Mouse (Mus musculus) forebrain, embryonic 16.5 days (tissue): ENCODE data around the gene Krtap27-1. TPM values are rescaled to one million over a fixed set of nuclear protein-coding genes. Genes with fewer than 3 reads are reported as not detected.

Experiments used
- ATAC-seq: fragments of 200-750 bp; cut with Nextera tagmentation; 2 replicates; pipeline ENCODE4 v1.8.0; 2017; ENCODE audit warnings: mild to moderate bottlenecking, moderate library complexity
- H3K27ac ChIP-seq: fragments of 300-500 bp; sonication (generic); 2 replicates; pipeline ENCODE4 v1.5.1; 2014; ENCODE audit warnings: low read length, control low read depth
- H3K27me3 ChIP-seq: fragments of 300-500 bp; sonication (generic); replicated peaks from 2 replicates; pipeline ENCODE4 v1.6.1; 2014; ENCODE audit warnings: low read length; ENCODE audit not compliant: control insufficient read depth, insufficient read depth
- H3K36me3 ChIP-seq: fragments of 300-500 bp; sonication (generic); 2 replicates; pipeline ENCODE4 v1.6.1; 2014; ENCODE audit not compliant: control insufficient read depth, insufficient read depth
- H3K4me1 ChIP-seq: fragments of 300-500 bp; sonication (generic); replicated peaks from 2 replicates; pipeline ENCODE4 v1.6.1; 2014; ENCODE audit warnings: low read length; ENCODE audit not compliant: control insufficient read depth, insufficient read depth
- H3K4me2 ChIP-seq: fragments of 300-500 bp; sonication (generic); 2 replicates; pipeline ENCODE4 v1.6.1; 2014; ENCODE audit warnings: mild to moderate bottlenecking, low read length, control low read depth
- H3K4me3 ChIP-seq: fragments of 300-500 bp; sonication (generic); replicated peaks from 2 replicates; pipeline ENCODE4 v1.5.1; 2014; ENCODE audit warnings: mild to moderate bottlenecking, low read length, control low read depth
- H3K9ac ChIP-seq: fragments of 300-500 bp; sonication (generic); replicated peaks from 2 replicates; pipeline ENCODE4 v1.6.1; 2014; ENCODE audit warnings: low read depth, low read length, control low read depth
- H3K9me3 ChIP-seq: fragments of 300-500 bp; sonication (generic); 2 replicates; pipeline ENCODE4 v1.6.1; 2016; ENCODE audit warnings: low read length; ENCODE audit not compliant: control insufficient read depth
- WGBS: fragments of 180-500 bp; shearing (Covaris S2); extraction: QIAGEN DNeasy Blood & Tissue Kit; methylation state at CpG from one replicate; pipeline ENCODE4 v1.1.7; 2014; 5-methylcytosine and 5-hydroxymethylcytosine counted together
- polyA plus RNA-seq: library from polyadenylated mRNA; unstranded; fragments of >200 nt; fragmentation: Nextera tagmentation; extraction: Ambion mirVana; gene quantifications from 2 replicates; pipeline ENCODE4 v1.2.1, GENCODE M21; 2015

The Krtap27-1 gene
- polyA plus RNA-seq, 1 experiment from 2014 or later = not detected

DNA sequence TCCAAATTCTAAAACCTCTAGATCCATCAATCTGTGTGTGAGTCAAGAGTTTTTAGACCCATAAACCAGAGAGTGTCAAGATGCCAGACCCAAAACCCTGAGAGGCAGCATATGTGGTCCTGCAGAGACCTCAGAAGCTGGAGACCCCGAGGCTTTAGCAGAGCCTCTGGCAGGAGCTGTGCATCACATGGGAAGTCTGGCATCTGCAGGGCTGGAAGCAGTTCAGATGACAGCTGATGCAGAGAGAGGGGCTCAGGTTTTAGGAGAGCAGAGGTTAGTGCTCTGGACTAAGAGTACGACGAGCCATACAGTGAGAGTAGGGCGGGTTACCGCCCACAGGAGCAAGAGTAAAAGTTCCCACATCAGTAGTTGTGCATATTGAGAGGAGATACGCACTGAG is 7.6 kb upstream of the Krtap27-1 start:
- no peak overlapping the region for H3K27ac ChIP-seq
- WGBS = 79% methylated on average over 6 of the region's 6 CpGs
- H3K36me3 ChIP-seq = no peaks in the 10 kb centered on the region
- no peak overlapping the region for H3K4me3 ChIP-seq
- no peak overlapping the region for H3K4me2 ChIP-seq
- no peak for ATAC-seq
- H3K9ac ChIP-seq = no peak overlapping the region
- no peaks in the 10 kb centered on the region for H3K4me1 ChIP-seq
- H3K9me3 ChIP-seq = no peaks in the 10 kb centered on the region
- H3K27me3 ChIP-seq = no peaks in the 10 kb centered on the region

DNA sequence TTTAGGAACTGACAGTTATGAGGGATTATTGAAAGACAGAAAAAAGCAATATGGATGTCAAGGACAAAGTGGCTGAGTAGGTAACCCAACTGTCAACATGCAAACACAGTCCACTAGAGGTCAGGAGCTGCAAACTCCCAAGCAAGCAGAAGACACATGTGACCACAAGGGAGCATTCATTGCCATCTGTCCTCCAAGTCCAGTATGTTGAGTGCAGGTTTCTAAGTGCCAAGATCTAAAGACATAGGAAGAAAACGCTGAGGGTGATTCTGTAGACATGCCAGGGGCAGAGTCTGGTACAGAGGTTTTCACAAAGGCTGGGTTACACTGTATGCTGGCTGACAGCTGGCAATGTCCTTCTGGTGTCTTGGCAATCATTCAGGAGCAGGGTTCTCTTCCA is 14.0 kb downstream of the Krtap27-1 start:
- peak; percentile 55; the same call in 1 of the 2 replicates for ATAC-seq
- Histone ChIP-seq H3K9me3 (no peaks in the 10 kb centered on the region), H3K27ac (no peak overlapping the region), H3K4me3 (no peak overlapping the region), H3K4me1 (no peaks in the 10 kb centered on the region), H3K27me3 (no peaks in the 10 kb centered on the region), H3K36me3 (no peaks in the 10 kb centered on the region), H3K4me2 (no peak overlapping the region), H3K9ac (no peak overlapping the region)
- WGBS = 58% methylated on average over 1 of the region's 1 CpGs

DNA sequence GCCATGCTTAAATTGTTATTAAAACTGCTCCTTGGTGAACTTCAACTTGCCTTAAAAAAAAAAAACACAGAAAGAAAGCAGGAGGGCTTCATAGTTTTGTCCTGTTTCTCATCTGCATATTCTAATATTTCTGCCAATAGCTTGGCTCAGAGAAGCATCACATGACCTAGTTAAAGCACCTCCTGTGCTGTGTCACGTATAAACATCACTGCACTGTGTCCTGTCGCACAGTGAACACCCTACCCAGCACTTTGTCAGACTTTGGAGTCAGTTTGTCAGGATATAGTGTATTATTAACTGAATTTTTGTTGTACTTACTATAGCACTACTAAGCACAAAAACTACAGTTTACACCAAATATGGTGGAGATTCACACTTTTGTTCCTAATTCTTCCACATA is 19.5 kb downstream of the Krtap27-1 start:
- H3K4me2 ChIP-seq = no peak overlapping the region
- no peaks in the 10 kb centered on the region for H3K4me1 ChIP-seq
- WGBS = 65% methylated on average over 2 of the region's 2 CpGs
- ATAC-seq = no peak
- no peak overlapping the region for H3K9ac ChIP-seq
- H3K9me3 ChIP-seq = no peaks in the 10 kb centered on the region
- H3K4me3 ChIP-seq = no peak overlapping the region
- no peak overlapping the region for H3K27ac ChIP-seq
- no peaks in the 10 kb centered on the region for H3K36me3 ChIP-seq
- no peaks in the 10 kb centered on the region for H3K27me3 ChIP-seq

DNA sequence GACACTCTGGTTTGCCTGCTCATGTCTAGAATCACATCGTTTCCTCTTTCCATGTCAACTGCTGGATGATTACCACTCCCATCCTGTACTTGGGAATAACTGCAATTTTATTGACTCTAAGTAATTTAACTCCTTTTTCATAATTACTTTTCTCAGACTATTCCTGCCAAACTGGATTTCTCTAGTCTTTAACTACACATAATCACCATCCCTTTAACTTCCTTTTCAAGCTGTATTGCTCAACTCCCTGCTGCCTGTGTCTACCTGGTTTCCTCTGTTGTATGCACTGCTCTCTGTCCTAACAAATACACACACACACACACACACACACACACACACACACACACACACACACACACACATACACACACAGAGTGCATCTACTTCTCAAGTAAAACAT is 20.4 kb downstream of the Krtap27-1 start:
- WGBS = 81% methylated on average over 1 of the region's 1 CpGs
- Histone ChIP-seq H3K27me3 (no peaks in the 10 kb centered on the region), H3K4me3 (no peak overlapping the region), H3K36me3 (no peaks in the 10 kb centered on the region), H3K4me1 (no peaks in the 10 kb centered on the region), H3K9me3 (no peaks in the 10 kb centered on the region), H3K9ac (no peak overlapping the region), H3K27ac (no peak overlapping the region), H3K4me2 (no peak overlapping the region)
- ATAC-seq = no peak

DNA sequence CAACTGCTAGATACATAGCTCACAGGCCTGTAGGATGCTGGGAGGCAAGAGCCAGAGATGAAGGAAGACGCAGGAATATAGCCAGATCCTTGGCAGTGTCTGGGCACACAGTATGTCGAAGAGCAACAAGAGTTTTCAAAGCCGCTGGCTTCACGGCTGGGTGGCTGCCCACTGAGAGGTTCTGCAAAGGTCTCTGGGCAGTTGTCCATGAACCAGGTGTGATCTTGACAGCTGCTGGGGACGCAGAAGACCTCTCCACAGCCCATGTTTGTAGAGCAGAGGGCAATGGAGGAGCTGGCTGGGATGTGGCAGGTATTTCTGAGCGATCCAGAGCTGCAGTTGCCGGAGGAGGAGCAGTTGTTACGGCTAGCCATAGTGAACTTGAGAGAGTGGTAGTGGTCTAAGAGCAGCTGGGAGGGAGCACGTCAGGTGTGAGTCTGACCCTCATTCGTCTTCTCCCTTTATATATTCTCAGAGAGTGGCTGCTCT is 24.1 kb downstream of the Krtap27-1 start, which contains the start of gene Krtap26-1:
Gene Krtap26-1, minus strand, starts transcription at position 439 of the 489 bp plus-strand sequence.
- H3K9me3 ChIP-seq = no peaks in the 10 kb centered on the region
- no peaks in the 10 kb centered on the region for H3K27me3 ChIP-seq
- H3K4me1 ChIP-seq = no peaks in the 10 kb centered on the region
- no peak within 1 kb of the TSS for H3K9ac ChIP-seq
- WGBS = 89% methylated on average over 10 of the region's 10 CpGs
- no peak for ATAC-seq
- H3K4me2 ChIP-seq = no peak within 1 kb of the TSS
- H3K4me3 ChIP-seq = no peak within 1 kb of the TSS
- no peaks in the 10 kb centered on the region for H3K36me3 ChIP-seq
- H3K27ac ChIP-seq = no peak within 1 kb of the TSS

DNA sequence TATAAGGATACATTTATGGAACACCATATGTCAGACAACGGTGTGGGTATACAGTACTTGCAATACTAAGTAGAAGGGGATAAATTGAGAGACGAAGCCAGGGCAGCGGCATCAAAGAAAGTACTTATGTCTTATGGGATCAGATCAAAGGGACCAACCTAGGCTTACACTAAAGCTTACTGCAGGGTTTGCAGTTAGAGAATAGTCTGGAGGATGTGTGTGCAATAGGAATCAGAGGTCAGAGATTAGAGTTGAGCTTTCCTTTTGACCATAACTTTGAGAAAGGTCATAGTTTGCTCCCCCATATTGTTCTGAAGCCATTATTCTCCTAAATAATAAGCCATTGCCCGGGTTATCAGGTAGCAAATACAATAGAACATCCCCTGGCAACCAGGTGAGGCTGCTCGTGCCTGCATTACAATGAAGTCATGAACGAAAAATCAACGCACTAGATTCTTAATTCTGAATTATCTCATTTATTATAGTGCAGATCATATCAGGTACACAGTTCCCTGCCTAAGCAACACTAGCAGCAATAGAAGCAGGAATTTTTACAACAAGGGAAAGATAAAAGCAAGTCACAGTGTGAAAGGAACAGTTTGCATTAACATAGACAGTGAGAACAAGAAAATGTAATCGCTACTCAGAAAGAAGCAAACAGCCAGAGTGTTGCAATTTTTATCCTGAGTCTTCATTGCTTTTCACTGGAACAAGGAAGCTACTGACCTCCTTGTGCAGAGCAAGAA is 24.9 kb downstream of the Krtap27-1 start:
- Histone ChIP-seq H3K9ac (no peak overlapping the region), H3K9me3 (no peaks in the 10 kb centered on the region), H3K4me2 (no peak overlapping the region), H3K36me3 (no peaks in the 10 kb centered on the region), H3K4me3 (no peak overlapping the region), H3K27me3 (no peaks in the 10 kb centered on the region), H3K27ac (no peak overlapping the region), H3K4me1 (no peaks in the 10 kb centered on the region)
- ATAC-seq = no peak
- 77% methylated on average over 8 of the region's 8 CpGs for WGBS

DNA sequence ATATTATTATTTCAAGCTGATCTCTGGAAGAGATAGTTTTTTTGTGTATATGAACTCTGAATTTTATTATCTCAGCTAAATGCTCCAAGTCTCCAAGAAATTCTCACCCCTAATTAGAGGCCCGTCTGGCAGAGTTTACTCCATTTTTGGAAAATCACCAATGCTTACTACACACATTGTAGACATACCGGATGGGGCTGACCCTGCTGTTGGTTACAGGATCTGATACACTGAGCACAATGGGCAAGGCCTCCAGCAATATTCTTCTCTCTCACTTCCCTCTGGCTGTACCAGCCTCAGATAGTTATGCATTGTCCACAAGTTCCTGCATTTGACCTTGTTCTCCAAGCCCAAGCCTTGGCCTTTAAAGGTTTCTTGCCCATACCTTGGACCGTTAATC is 31.4 kb downstream of the Krtap27-1 start:
- Histone ChIP-seq H3K9ac (no peak overlapping the region), H3K27me3 (no peaks in the 10 kb centered on the region), H3K4me3 (no peak overlapping the region), H3K36me3 (no peaks in the 10 kb centered on the region), H3K27ac (no peak overlapping the region), H3K9me3 (no peaks in the 10 kb centered on the region), H3K4me2 (no peak overlapping the region), H3K4me1 (no peaks in the 10 kb centered on the region)
- 57% methylated on average over 3 of the region's 3 CpGs for WGBS
- peak; percentile 85 for ATAC-seq

DNA sequence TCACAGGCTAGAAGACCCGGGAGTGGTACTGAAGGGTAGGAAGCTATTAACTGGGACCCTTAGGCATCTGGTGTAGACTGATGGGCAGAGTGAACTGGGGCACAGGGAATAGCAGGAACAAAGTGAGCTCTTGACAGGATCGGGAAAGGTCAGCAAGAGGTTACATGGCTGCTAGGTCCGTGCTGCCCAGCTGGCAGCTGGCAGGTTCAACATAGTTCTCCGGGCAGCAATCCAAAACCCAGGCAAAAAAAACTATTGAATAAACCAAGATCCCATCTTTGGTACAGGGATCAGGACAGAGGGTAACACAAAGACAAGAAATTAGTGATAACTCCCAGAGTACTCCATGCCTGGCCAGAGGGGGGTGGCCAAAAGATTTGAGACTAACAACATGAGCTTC is 36.3 kb downstream of the Krtap27-1 start:
- Histone ChIP-seq H3K4me1 (no peaks in the 10 kb centered on the region), H3K4me2 (no peak overlapping the region), H3K36me3 (no peaks in the 10 kb centered on the region), H3K4me3 (no peak overlapping the region), H3K27ac (no peak overlapping the region), H3K27me3 (no peaks in the 10 kb centered on the region), H3K9ac (no peak overlapping the region), H3K9me3 (no peaks in the 10 kb centered on the region)
- 45% methylated on average over 4 of the region's 4 CpGs for WGBS
- ATAC-seq = peak; percentile 73

DNA sequence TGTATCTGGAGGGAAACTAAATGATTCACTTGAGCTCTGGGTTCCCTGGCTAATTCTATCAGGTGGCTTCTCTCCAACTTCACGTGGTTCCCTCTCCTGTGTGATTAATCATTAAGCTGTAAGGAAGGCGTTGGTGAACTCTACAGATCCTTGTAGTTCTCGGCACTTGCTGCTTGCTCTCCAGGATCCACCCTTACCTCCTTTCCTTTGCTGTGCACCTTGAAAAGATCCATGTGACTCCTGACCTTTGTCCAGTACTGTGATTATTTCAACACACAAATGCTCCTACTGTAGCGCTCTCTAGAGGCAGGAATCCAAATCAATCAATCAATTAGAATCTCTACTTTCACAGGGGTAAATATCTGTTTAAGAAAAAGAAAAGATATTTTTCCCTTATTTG is 40.0 kb downstream of the Krtap27-1 start:
- H3K9me3 ChIP-seq = no peaks in the 10 kb centered on the region
- no peak for ATAC-seq
- H3K4me2 ChIP-seq = no peak overlapping the region
- H3K4me3 ChIP-seq = no peak overlapping the region
- H3K36me3 ChIP-seq = no peaks in the 10 kb centered on the region
- no peak overlapping the region for H3K9ac ChIP-seq
- no peaks in the 10 kb centered on the region for H3K4me1 ChIP-seq
- H3K27ac ChIP-seq = no peak overlapping the region
- H3K27me3 ChIP-seq = no peaks in the 10 kb centered on the region
- WGBS = 80% methylated on average over 4 of the region's 4 CpGs
